Mouse (Mus musculus): ENCODE measurements around the gene Gstm1.
A peak's percentile ranks its signal among the peaks of the same experiment; 100 is the strongest.

DNA sequence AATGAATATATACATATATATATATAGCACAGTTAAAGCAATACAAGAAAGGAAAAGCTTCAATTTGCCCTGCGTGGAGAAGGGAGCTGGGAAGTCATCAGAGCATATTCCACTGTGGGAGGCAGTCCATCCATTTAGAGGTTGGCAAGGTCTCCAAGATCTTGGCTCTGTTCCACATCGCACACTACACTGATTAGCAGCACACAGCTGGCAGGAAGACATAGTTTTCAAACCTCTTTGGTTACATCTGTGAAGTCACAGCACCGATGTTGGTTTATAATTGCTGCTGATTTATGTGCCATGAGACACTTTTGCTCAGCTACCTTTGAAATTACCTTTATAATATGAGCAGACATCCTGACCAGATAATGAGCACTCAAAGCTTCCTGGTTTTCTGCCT is 30.5 kb upstream of the Gstm1 start:
- TF ChIP-seq MAZ (IDR thresholded peaks at IDR 0.05; ENCODE audit: low read depth, low read length) (no peak), POLR2A (IDR thresholded peaks at IDR 0.05; ENCODE audit: control insufficient read depth in 1 of 2, insufficient read depth in 1 of 2, low read depth in 1 of 2, low read length in 2 of 2, poor library complexity in 1 of 2) (no peak), CTCF (IDR thresholded peaks at IDR 0.05 in 2 of 3, conservative IDR thresholded peaks at IDR 0.05 in 1 of 3; ENCODE audit: control insufficient read depth in 1 of 3, insufficient read depth in 1 of 3, low read depth in 2 of 3, low read length in 3 of 3, poor library complexity in 1 of 3, severe bottlenecking in 1 of 3) (no peak), ETS1 (IDR thresholded peaks at IDR 0.05; ENCODE audit: low read depth, low read length) (peak; percentile 72), RAD21 (IDR thresholded peaks at IDR 0.05; ENCODE audit: low read depth, low read length) (no peak), MYC (IDR thresholded peaks at IDR 0.05; ENCODE audit: low read depth, low read length) (no peak), GATA1 (IDR thresholded peaks at IDR 0.05; ENCODE audit: low read depth, low read length) (no peak), NRF1 (IDR thresholded peaks at IDR 0.05; ENCODE audit: insufficient read depth, low read depth, low read length, poor library complexity, severe bottlenecking) (no peak), MXI1 (IDR thresholded peaks at IDR 0.05; ENCODE audit: low read depth, low read length) (no peak), JUND (IDR thresholded peaks at IDR 0.05; ENCODE audit: low read depth, low read length) (no peak), USF2 (IDR thresholded peaks at IDR 0.05; ENCODE audit: borderline replicate concordance in 1 of 2, insufficient read depth in 1 of 2, low read depth in 1 of 2, low read length in 2 of 2) (no peak)

All from MEL (cell line).